Mouse (Mus musculus) cerebellum, adult 8-10 months (tissue): ENCODE measurements around the gene Gm28043.

ENCODE experiments used
- DNase-seq: peaks from one replicate; pipeline ENCODE4 v3.0.0; 2022

Gm28043 gene

GRCm38 (mm10) chr17:29628946-29629345, 14.3 kb downstream of the Gm28043 start:
- DNase-seq = peak; percentile 43

- DNase-seq = no peak
Measured at GRCm38 (mm10) chr17:29629620-29630019, 14.9 kb downstream of the Gm28043 start.

GRCm38 (mm10) chr17:29632312-29632711, 17.6 kb downstream of the Gm28043 start:
- DNase-seq = no peak

- no peak for DNase-seq
Measured at GRCm38 (mm10) chr17:29635492-29635891, 20.8 kb downstream of the Gm28043 start.

GRCm38 (mm10) chr17:29636118-29636517, 21.4 kb downstream of the Gm28043 start:
- DNase-seq = peak; percentile 61

GRCm38 (mm10) chr17:29637377-29637776, 22.7 kb downstream of the Gm28043 start:
- DNase-seq = no peak

- DNase-seq = no peak
Measured at GRCm38 (mm10) chr17:29637895-29638294, 23.2 kb downstream of the Gm28043 start.

GRCm38 (mm10) chr17:29640971-29641370, 26.3 kb downstream of the Gm28043 start:
- no peak for DNase-seq

- DNase-seq = no peak
Measured at GRCm38 (mm10) chr17:29642219-29642618, 27.5 kb downstream of the Gm28043 start.

GRCm38 (mm10) chr17:29658249-29658648, 43.6 kb downstream of the Gm28043 start:
- DNase-seq = no peak

GRCm38 (mm10) chr17:29660076-29660761, 45.5 kb downstream of the Gm28043 start, which contains the start of gene Cmtr1:
TSS of gene Cmtr1 (plus strand) at chr17:29660595.
- peak; percentile 97 for DNase-seq

GRCm38 (mm10) chr17:29660762-29661391, 46.2 kb downstream of the Gm28043 start:
- no peak for DNase-seq

GRCm38 (mm10) chr17:29662145-29662544, 47.5 kb downstream of the Gm28043 start:
- no peak for DNase-seq

- DNase-seq = peak; percentile 83
Measured at GRCm38 (mm10) chr17:29668051-29668986, 53.6 kb downstream of the Gm28043 start.

- no peak for DNase-seq
Measured at GRCm38 (mm10) chr17:29669030-29669429, 54.4 kb downstream of the Gm28043 start.

- DNase-seq = no peak
Measured at GRCm38 (mm10) chr17:29669936-29670335, 55.3 kb downstream of the Gm28043 start.

GRCm38 (mm10) chr17:29671021-29671420, 56.3 kb downstream of the Gm28043 start:
- DNase-seq = no peak

- no peak for DNase-seq
Measured at GRCm38 (mm10) chr17:29673325-29673724, 58.6 kb downstream of the Gm28043 start.

- no peak for DNase-seq
Measured at GRCm38 (mm10) chr17:29678526-29678925, 63.9 kb downstream of the Gm28043 start.

GRCm38 (mm10) chr17:29679038-29679767, 64.5 kb downstream of the Gm28043 start:
- no peak for DNase-seq

- peak; percentile 97 for DNase-seq
Measured at GRCm38 (mm10) chr17:29680174-29680573, 65.5 kb downstream of the Gm28043 start.

- DNase-seq = no peak
Measured at GRCm38 (mm10) chr17:29680921-29681320, 66.2 kb downstream of the Gm28043 start.

GRCm38 (mm10) chr17:29681669-29682068, 67.0 kb downstream of the Gm28043 start:
- DNase-seq = no peak
